Mouse (Mus musculus) heart, adult 2 months (tissue): Measurements from ENCODE around the gene 4930550C14Rik.

Experiments
- CTCF ChIP-seq: fragments of 200-600 bp; IDR thresholded peaks from 2 replicates; pipeline ENCODE4 v1.8.1; 2022; ENCODE audit warnings: antibody characterized with exemption, mild to moderate bottlenecking, moderate library complexity
- POLR2A ChIP-seq: fragments of 200-500 bp; IDR thresholded peaks from 2 replicates; pipeline ENCODE4 v1.6.1; 2011; ENCODE audit warnings: mild to moderate bottlenecking, low read depth, low read length, control low read depth; ENCODE audit not compliant: insufficient read depth

DNA sequence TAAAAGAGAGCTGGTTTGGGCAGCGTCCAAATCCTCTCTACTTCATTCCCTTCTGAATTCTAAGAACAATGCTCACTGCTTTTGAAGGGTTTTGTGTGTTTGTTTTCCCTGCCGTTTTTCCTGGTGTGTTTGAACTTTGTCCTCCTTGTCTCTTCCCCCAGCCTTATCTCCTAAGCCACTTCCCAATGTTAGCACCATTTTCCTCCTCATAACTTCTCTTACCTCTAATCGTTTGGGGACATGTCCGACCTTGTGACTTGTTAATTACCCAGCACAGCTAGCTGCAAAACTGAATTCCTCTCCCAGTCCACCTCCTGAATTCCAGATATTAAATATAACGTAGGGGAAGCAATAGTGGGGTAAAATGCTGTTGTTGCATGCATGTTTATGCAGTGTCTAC, 24.5 kb upstream of the 4930550C14Rik start:
- no peak for TF ChIP-seq CTCF
- no peak for TF ChIP-seq POLR2A
